Mouse (Mus musculus): Measurements from ENCODE around the gene Ly6g5b. TPM values are rescaled to one million over a fixed set of nuclear protein-coding genes. Genes with fewer than 3 reads are reported as not detected.

Ly6g5b gene
- polyA plus RNA-seq, 1 experiment from 2014 or later: 0.85 TPM

DNA sequence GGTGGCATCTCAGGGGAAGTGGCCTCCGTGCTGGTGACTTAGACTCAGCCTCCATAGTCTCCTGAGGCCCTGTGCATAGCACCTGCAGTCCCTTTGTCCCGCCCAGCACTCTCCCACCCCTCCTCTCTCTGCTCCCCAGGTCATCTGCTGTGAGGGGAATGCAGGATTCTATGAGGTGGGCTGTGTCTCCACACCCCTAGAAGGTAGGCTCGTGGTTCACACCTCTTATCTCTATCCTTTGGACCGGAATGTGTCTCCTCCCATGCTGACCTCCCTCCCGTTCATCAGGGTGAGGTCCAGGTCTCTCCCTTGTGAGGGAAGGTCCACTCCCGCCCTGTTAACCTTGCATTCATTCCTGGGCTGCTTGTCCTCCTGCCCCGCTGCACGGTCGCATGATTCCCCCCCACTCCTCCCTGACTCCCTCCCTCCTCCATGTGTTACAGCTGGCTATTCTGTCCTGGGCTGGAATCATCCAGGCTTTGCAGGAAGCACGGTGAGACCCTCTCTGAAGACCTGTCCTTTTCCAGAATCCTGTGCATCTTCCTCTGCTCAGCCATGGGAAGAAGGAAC is 14.9 kb downstream of the Ly6g5b start:
- no peak overlapping the region for H3K4me2 ChIP-seq (replicated peaks)
- H3K9ac ChIP-seq: no peak overlapping the region
- peaks cover 51% of the 10 kb centered on the region for H3K36me3 ChIP-seq
- H3K4me1 ChIP-seq (replicated peaks): peaks cover 30% of the 10 kb centered on the region
- peak; percentile 60 for ATAC-seq
- peak overlapping the region; percentile 48; the same call in 1 of the 2 replicates for H3K27ac ChIP-seq
- no peak overlapping the region for H3K4me3 ChIP-seq (replicated peaks)
- H3K9me3 ChIP-seq: no peaks in the 10 kb centered on the region
- WGBS: 52% methylated on average over 10 of the region's 10 CpGs
- no peaks in the 10 kb centered on the region for H3K27me3 ChIP-seq (replicated peaks)

DNA sequence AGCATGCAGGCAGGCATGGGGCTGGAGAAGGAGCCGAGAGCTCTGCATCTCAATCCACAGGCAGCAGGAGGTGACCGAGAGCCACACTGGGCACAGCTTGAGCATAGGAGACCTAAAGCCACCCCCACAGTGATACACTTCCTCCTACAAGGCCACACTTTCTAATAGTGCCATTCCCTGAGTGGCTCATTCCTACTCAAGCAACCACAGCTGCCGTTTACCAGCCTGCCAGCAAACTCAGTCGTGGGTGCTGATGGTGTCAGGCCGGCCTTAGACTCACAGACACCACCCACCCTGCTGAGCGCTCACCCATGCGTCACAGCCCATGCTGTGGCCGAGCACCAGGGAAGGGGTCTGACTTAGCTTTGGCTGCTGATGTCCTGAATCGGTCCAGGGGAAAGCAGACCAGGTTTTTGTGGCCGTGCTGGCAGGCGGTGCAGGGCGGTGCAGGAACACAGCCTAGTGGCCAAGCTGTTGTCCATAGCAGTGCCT is 18.0 kb downstream of the Ly6g5b start:
- no peak for ATAC-seq
- H3K4me2 ChIP-seq (replicated peaks): no peak overlapping the region
- no peaks in the 10 kb centered on the region for H3K9me3 ChIP-seq
- H3K4me1 ChIP-seq (replicated peaks): peaks cover 23% of the 10 kb centered on the region
- no peaks in the 10 kb centered on the region for H3K27me3 ChIP-seq (replicated peaks)
- H3K4me3 ChIP-seq (replicated peaks): no peak overlapping the region
- H3K9ac ChIP-seq: no peak overlapping the region
- WGBS: 92% methylated on average over 12 of the region's 12 CpGs
- no peak overlapping the region for H3K27ac ChIP-seq
- peaks cover 55% of the 10 kb centered on the region for H3K36me3 ChIP-seq

DNA sequence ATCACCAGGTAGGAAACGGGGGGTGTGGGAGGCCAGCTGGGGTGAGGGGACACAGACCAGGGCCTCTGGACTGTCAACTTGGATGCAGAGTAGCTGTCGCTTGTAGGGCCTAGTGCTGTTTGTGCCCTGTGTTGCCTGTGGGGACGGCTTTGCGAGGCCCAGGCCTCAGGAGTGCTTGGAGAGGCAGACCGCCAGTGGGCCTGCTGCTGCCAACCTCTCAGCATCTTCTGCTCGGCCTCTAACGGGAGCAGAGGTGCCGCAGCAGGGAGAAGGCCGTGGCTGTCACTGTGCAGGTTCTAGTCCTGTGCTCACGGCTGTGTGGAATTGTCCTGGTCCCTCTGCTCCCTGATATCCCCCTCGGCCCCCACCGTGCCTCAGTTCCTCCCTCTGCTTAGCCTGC is 18.6 kb downstream of the Ly6g5b start:
- H3K4me3 ChIP-seq (replicated peaks): no peak overlapping the region
- peaks cover 50% of the 10 kb centered on the region for H3K36me3 ChIP-seq
- WGBS: 85% methylated on average over 12 of the region's 12 CpGs

DNA sequence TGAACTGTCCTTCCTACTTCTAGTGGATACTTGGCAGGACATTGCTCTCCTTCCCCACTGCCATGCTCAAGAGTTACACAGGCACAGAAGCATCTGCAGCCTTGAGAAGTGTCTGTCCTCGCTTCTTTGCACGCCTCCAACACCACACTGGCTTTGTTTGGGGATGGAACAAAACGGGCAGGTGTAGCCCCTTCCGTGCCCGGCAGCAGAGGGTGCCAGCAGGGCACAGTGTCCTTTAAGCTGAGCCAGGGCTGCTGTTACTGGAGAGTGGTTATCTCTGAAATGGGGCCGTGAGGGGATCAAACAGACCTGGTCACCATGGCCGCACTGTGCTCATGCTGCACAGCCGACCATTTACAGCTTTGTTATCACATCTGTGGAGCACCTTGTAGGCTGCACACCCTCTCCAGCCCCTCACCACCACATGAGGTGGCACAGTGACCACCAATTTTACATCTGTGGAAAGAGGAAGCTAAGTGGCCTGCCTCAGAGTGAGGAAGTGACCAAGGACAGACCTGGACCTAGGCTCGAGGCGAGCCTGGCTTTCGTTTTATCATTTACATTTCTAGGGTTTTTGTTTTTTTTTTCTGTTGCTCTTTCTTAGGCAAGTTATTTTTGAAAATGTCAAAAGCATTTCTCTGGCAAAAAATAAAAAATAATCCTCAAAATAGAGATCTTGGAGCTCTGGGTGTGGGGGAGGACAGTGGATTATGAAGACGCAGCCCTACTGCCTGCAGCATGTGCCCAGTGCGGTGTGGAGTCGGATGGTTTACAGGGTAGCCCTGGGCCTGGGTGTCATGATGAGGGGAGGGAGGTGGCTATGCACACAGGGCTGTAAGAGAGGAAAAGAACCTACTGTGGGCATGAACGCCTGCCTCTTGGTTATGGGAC is 20.5 kb downstream of the Ly6g5b start:
- 83% methylated on average over 15 of the region's 15 CpGs for WGBS
- Histone ChIP-seq H3K36me3 (peaks cover 42% of the 10 kb centered on the region), H3K27me3 (replicated peaks) (no peaks in the 10 kb centered on the region), H3K4me1 (replicated peaks) (peaks cover 22% of the 10 kb centered on the region), H3K4me3 (replicated peaks) (no peak overlapping the region), H3K27ac (no peak overlapping the region), H3K4me2 (replicated peaks) (no peak overlapping the region), H3K9ac (no peak overlapping the region; the same call in 1 of the 2 replicates), H3K9me3 (no peaks in the 10 kb centered on the region)
- no peak for ATAC-seq

More for the DNA sequence above, 18.6 kb downstream of the Ly6g5b start:
- no peak for ATAC-seq
- no peak overlapping the region for H3K4me2 ChIP-seq (replicated peaks)
- H3K27ac ChIP-seq: no peak overlapping the region
- H3K9ac ChIP-seq: no peak overlapping the region
- H3K27me3 ChIP-seq (replicated peaks): no peaks in the 10 kb centered on the region
- H3K9me3 ChIP-seq: no peaks in the 10 kb centered on the region
- peaks cover 17% of the 10 kb centered on the region for H3K4me1 ChIP-seq (replicated peaks)

DNA sequence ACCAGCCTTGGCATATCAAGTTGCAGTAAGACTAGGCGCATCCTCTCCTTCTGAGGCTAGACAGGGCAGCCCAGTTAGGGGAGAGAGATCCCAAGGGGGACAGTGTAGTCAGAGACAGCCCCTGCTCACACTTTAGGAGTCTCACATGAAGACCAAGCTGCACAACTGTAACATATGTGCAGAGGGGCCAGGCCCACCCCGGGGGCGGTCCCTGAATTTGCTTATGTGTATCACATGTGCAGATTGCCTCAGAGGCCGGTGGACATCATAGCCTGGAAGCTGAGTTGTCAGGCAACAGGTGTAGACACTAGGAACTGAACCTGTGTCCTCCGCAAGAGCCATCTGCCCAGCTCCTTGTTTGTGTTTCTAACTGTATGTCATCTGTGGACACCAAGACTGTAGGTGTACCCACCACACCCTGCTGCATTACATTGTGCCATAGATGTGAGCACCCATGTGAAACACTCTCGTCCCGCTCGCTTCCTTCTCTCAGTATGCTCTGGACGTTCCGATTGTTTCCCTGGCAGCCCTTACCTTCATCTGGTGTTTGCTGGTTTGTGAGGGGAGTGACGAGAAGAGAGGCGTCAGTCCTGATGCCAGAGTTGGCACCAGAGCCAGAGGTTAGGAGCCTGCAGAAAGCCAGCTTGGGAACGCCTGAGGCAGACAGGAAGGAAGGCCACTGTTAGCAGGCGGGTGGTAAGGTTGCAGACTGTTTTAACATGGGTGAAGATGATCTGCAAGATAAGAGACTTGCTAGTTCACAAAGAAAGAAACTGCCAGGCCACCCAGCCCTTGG is 22.6 kb downstream of the Ly6g5b start:
- H3K9ac ChIP-seq: no peak overlapping the region
- no peak for ATAC-seq
- no peak overlapping the region for H3K27ac ChIP-seq
- H3K27me3 ChIP-seq (replicated peaks): no peaks in the 10 kb centered on the region
- WGBS: 88% methylated on average over 14 of the region's 14 CpGs
- H3K9me3 ChIP-seq: no peaks in the 10 kb centered on the region
- no peak overlapping the region for H3K4me3 ChIP-seq (replicated peaks)
- peaks cover 16% of the 10 kb centered on the region for H3K4me1 ChIP-seq (replicated peaks)
- peaks cover 27% of the 10 kb centered on the region for H3K36me3 ChIP-seq
- no peak overlapping the region for H3K4me2 ChIP-seq (replicated peaks)

DNA sequence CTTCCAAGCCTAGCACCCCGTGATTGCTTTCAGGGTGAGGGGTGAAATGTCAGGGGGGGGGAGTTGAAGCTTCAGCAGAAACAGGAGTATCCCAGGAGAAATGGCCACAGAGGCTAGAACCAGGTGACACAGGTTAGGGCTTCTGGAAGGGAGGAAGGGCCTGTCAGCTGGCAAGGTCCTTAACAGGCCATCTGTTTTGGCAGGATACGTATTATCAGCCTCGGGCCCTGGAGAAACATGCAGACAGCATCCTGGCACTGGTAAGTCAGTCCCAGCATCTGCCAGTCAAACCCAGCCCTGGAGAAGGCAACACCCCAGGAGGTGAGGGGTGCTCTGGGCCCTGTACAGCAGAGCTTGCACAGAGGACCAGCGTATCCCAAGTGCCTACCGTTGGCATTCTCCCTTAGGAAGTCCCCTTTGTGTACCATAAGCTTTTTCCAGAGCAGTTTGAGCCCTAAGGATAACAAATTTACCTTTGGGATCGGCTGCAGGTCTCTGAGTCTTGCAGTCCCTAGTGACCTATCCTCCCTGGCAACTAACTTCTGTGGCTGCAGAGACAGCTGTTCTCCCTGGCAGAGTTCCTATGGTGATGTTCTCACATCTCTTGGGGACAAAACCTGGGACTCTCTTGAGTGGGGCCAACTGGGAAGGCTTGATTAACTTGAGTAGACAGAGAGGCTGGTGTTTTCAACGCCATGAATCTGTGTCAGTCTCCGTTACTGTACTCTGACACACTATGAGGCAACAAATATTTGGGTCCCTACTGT is 24.9 kb downstream of the Ly6g5b start:
- Histone ChIP-seq H3K4me2 (replicated peaks) (peak overlapping the region; percentile 66), H3K9me3 (no peaks in the 10 kb centered on the region), H3K4me1 (replicated peaks) (peaks cover 16% of the 10 kb centered on the region), H3K9ac (peak overlapping the region; percentile 88), H3K36me3 (peaks cover 11% of the 10 kb centered on the region), H3K27ac (no peak overlapping the region), H3K27me3 (replicated peaks) (no peaks in the 10 kb centered on the region), H3K4me3 (replicated peaks) (peak overlapping the region; percentile 70)
- ATAC-seq: no peak
- 69% methylated on average over 8 of the region's 8 CpGs for WGBS

DNA sequence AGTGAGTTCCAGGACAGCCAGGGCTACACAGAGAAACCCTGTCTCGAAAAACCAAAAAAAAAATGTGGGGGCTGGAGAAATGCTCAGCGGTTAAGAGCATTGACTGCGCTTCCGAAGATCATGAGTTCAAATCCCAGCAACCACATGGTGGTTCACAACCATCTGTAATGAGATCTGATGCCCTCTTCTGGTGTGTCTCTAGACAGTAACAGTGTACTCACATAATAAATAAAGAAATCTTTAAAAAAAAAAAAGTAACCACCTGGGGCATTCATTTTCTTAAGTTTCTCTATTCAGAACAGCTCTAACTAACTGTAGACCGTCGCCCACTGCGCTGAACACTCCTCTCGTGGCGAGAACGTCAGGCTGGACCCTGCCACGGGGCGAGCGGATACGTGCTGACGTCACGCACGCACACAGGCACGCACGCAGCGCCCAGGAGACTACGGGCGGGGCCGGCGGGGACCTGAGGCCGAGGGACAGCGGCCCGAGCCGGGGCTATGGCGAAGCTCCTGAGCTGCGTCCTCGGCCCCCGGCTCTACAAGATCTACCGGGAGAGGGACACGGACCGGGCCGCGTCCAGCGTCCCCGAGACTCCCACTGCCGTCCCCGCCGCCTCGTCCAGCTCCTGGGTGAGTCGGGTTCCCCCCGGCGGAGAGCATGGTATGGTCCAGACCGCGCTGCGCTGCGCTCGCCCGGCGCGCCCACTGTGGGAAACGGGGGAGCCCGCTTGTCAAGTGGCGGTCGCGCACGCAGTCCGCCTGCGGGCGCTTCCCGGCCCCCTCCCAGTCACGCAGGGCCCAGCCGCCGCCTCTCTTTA is 26.2 kb downstream of the Ly6g5b start, which contains the start of gene Abhd16a:
Gene Abhd16a (plus strand): TSS at position 439 of the 820 bp plus-strand sequence.
- H3K9me3 ChIP-seq: no peaks in the 10 kb centered on the region
- H3K4me3 ChIP-seq (replicated peaks): peak within 1 kb of the TSS; percentile 70
- WGBS: 3% methylated on average over 63 of the region's 67 CpGs

DNA sequence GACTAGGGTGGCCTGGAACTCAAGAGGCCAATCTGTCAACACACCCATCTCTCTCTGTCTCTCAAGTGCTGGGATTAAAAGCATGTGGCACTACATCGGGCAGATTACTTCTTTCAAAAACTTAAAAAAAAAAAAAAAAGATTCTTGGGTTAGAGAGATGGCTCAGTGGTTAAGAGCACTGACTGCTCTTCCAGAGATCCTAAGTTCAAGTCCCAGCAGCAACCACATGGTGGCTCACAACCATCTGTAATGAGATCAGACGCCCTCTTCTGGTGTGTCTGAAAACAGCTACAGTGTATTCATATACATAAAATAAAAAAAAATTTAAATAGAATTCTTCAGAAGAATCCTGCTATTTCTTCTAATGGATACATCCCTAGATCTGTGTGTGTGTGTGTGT is 27.1 kb downstream of the Ly6g5b start:
- H3K4me2 ChIP-seq (replicated peaks): no peak overlapping the region

More for the DNA sequence above, 26.2 kb downstream of the Ly6g5b start, which contains the start of gene Abhd16a:
- Histone ChIP-seq H3K27ac (peak within 1 kb of the TSS; percentile 97), H3K4me1 (replicated peaks) (peaks cover 12% of the 10 kb centered on the region), H3K36me3 (peaks cover 11% of the 10 kb centered on the region), H3K27me3 (replicated peaks) (no peaks in the 10 kb centered on the region), H3K4me2 (replicated peaks) (peak within 1 kb of the TSS; percentile 66), H3K9ac (peak within 1 kb of the TSS; percentile 88)
- peak; percentile 99 for ATAC-seq

DNA sequence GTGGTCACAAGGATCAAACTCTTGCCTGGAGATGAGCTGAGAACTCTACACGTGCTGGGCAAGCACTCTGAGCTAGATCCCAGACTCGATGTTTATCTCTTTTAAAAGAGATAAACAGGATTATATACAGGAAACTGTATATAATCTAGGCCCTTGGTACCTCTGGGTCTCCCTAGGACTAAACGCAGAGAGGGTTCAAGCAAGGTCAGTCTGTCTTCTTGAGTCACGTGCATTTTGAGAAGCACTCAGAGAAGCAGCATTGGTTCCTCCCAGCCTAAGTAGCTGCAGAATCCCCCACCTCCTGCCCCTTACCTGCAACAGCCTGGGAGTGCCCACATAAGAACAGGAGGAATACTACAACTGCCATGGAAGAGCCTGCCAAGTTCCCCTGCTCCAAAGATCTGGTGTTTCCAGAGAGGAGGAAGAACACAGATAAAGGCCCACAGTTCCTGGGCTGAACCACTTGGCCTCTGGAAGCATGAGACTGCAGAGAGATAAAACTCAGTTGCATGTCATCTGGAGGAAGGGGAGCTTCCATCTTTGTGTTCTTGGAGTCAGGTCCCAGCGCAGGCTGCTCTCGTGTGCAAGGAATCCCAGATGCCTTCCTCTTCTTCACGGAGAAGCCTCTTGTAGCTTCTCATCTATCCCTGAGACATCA is 29.9 kb downstream of the Ly6g5b start, which contains the start of gene Ly6g6f:
Gene Ly6g6f (minus strand): TSS at position 403 of the 658 bp plus-strand sequence.
- no peak for ATAC-seq
- H3K27me3 ChIP-seq (replicated peaks): no peaks in the 10 kb centered on the region
- H3K4me3 ChIP-seq (replicated peaks): no peak within 1 kb of the TSS
- no peaks in the 10 kb centered on the region for H3K36me3 ChIP-seq
- no peaks in the 10 kb centered on the region for H3K9me3 ChIP-seq
- H3K27ac ChIP-seq: no peak within 1 kb of the TSS
- H3K4me1 ChIP-seq (replicated peaks): peaks cover 14% of the 10 kb centered on the region
- WGBS: 61% methylated on average over 7 of the region's 7 CpGs
- H3K4me2 ChIP-seq (replicated peaks): no peak within 1 kb of the TSS
- no peak within 1 kb of the TSS for H3K9ac ChIP-seq

More for the DNA sequence above, 27.1 kb downstream of the Ly6g5b start:
- H3K4me3 ChIP-seq (replicated peaks): no peak overlapping the region
- H3K9ac ChIP-seq: no peak overlapping the region
- H3K36me3 ChIP-seq: peaks cover 11% of the 10 kb centered on the region
- H3K9me3 ChIP-seq: no peaks in the 10 kb centered on the region
- H3K27ac ChIP-seq: no peak overlapping the region
- H3K4me1 ChIP-seq (replicated peaks): peaks cover 12% of the 10 kb centered on the region
- no peak for ATAC-seq
- no peaks in the 10 kb centered on the region for H3K27me3 ChIP-seq (replicated peaks)
- WGBS: 45% methylated on average over 2 of the region's 2 CpGs

DNA sequence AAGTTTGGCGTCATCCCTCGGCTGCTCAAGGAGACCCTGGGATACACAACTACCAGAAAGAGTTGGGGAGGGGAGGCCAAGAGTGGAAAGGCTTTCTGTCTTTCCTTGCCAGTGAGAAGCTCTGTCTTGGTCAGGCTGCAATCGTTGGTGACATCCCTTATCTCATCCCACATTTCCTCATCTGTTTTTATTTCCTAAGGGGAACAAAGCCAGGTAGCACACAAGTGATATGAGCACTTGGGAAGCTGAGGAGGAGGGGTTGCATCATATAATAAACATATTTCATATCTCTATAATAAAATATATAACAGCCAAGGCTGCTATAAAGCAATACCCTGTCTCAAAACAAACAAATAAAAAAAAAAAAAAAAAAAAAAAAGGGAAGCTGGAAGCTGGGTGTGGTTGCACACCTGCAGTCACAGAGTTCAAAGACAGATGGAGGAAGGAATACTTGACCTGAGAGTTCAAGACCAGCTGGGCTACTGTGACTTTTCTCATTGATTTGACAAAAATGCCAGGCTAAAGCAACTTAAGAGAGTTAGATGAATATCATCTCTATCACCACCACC is 31.2 kb downstream of the Ly6g5b start:
- Histone ChIP-seq H3K4me3 (replicated peaks) (no peak overlapping the region), H3K27me3 (replicated peaks) (no peaks in the 10 kb centered on the region), H3K9ac (no peak overlapping the region), H3K4me2 (replicated peaks) (no peak overlapping the region), H3K36me3 (no peaks in the 10 kb centered on the region), H3K9me3 (no peaks in the 10 kb centered on the region), H3K4me1 (replicated peaks) (peaks cover 14% of the 10 kb centered on the region; the same call in 1 of the 2 replicates), H3K27ac (no peak overlapping the region)
- 71% methylated on average over 3 of the region's 3 CpGs for WGBS
- ATAC-seq: no peak
